Mouse (Mus musculus) testis, adult 2 months (tissue): ENCODE results near the gene Rcsd1.

ENCODE experiments used
- CTCF ChIP-seq: fragments of 200-500 bp; IDR thresholded peaks from 2 replicates; pipeline ENCODE4 v1.5.1; 2012; ENCODE audit warnings: low read depth, mild to moderate bottlenecking, inconsistent platforms, low read length, moderate library complexity; ENCODE audit not compliant: control insufficient read depth, insufficient read depth, insufficient replicate concordance
- POLR2A ChIP-seq: fragments of 200-500 bp; IDR thresholded peaks from 2 replicates; pipeline ENCODE4 v1.6.1; 2012; ENCODE audit warnings: low read depth, mild to moderate bottlenecking, inconsistent platforms, low read length, moderate library complexity; ENCODE audit not compliant: control insufficient read depth

- TF ChIP-seq CTCF = no peak
- no peak for TF ChIP-seq POLR2A
Observed at GRCm38 (mm10) chr1:165633345-165633744, 76.2 kb downstream of the Rcsd1 start.
